Mouse (Mus musculus): ENCODE measurements around the gene Zdhhc18. TPM values are rescaled to one million over a fixed set of nuclear protein-coding genes. Genes with fewer than 3 reads are reported as not detected.

Gene Zdhhc18
- total and polyA plus RNA-seq, 2 experiments from 2014 or later = 9.3 to 21.2 TPM

GRCm38 (mm10) chr4:133624830-133625229, 25.1 kb downstream of the Zdhhc18 start:
- WGBS = 88% methylated on average over 7 of the region's 7 CpGs
- H3K4me3 ChIP-seq (ENCODE audit: low read depth, low read length) = no peak overlapping the region
- H3K36me3 ChIP-seq (ENCODE audit: insufficient read depth) = peaks cover 37% of the 10 kb centered on the region
- H3K27ac ChIP-seq (ENCODE audit: low read depth, low read length) = no peak overlapping the region
- H3K27me3 ChIP-seq (ENCODE audit: insufficient read depth, low read length) = no peaks in the 10 kb centered on the region
- H3K9ac ChIP-seq = no peak overlapping the region
- H3K4me1 ChIP-seq (ENCODE audit: insufficient read depth) = no peaks in the 10 kb centered on the region
- ATAC-seq (no peak), DNase-seq (no peak)
- TF ChIP-seq CTCF (IDR thresholded peaks at IDR 0.05; ENCODE audit: low read depth) = no peak
- H3K9me3 ChIP-seq (ENCODE audit: low read length) = no peaks in the 10 kb centered on the region
- H3K4me2 ChIP-seq (ENCODE audit: low read depth) = no peak overlapping the region

DNA sequence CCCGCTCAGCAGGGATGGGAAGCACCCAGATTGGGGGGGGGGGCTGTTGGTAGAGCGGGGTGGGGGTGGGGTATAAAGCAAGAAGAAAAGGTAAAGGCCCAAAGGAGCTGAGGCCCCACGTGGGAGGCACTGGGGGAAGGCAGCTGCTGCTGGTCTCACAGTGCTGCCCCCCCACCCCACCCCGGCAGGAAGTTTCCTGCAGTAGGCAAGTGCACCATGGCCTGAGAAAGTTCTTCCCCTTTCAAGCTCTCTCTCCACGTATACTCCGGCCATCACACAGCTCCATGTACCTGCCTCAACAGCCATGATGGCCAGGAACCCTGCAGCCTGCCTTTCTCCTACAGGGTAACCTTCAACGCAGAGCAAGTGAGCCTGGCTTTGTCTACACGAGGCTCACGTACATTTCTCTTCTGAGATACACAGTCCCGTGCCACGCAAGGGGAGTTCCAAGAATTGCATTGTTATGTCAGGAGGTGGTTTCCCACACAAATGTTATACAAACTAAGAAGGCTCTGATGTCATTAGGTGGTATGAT, 27.7 kb downstream of the Zdhhc18 start:
- H3K4me2 ChIP-seq (ENCODE audit: low read depth) = no peak overlapping the region
- DNase-seq (no peak), ATAC-seq (no peak)
- no peaks in the 10 kb centered on the region for H3K4me1 ChIP-seq (ENCODE audit: insufficient read depth)
- H3K4me3 ChIP-seq (ENCODE audit: low read depth, low read length) = no peak overlapping the region
- H3K36me3 ChIP-seq (ENCODE audit: insufficient read depth) = peaks cover 40% of the 10 kb centered on the region
- no peak overlapping the region for H3K9ac ChIP-seq
- TF ChIP-seq CTCF (IDR thresholded peaks at IDR 0.05; ENCODE audit: low read depth) = no peak
- no peaks in the 10 kb centered on the region for H3K27me3 ChIP-seq (ENCODE audit: insufficient read depth, low read length)
- H3K9me3 ChIP-seq (ENCODE audit: low read length) = no peaks in the 10 kb centered on the region
- 85% methylated on average over 10 of the region's 11 CpGs for WGBS
- H3K27ac ChIP-seq (ENCODE audit: low read depth, low read length) = no peak overlapping the region

DNA sequence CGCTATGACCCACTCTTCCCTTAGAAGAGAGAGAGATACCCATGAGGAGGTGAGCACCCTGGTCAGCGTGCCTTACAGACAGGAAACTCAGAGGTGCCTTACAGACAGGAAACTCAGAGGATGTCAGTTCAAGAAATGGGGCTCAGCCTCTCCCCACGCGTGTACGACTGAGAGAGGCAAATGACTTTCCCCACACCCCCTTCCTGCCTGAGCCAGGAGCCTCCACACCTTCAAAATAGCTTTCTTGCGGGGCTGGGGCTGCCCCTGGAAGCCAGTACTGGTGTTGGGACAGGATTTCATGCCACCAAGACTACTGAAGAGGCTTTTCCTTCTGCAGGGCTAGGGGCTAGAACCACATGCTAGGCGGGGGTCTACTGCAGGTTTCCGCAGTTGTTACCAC, 29.3 kb downstream of the Zdhhc18 start:
- Histone ChIP-seq H3K36me3 (ENCODE audit: insufficient read depth) (peaks cover 30% of the 10 kb centered on the region), H3K4me1 (ENCODE audit: insufficient read depth) (no peaks in the 10 kb centered on the region), H3K9ac (no peak overlapping the region), H3K9me3 (ENCODE audit: low read length) (no peaks in the 10 kb centered on the region), H3K4me3 (ENCODE audit: low read depth, low read length) (no peak overlapping the region), H3K4me2 (ENCODE audit: low read depth) (no peak overlapping the region), H3K27ac (ENCODE audit: low read depth, low read length) (no peak overlapping the region), H3K27me3 (ENCODE audit: insufficient read depth, low read length) (no peaks in the 10 kb centered on the region)
- WGBS = 90% methylated on average over 8 of the region's 8 CpGs
- TF ChIP-seq CTCF (IDR thresholded peaks at IDR 0.05; ENCODE audit: low read depth) = no peak
- ATAC-seq = no peak
- DNase-seq = no peak

DNA sequence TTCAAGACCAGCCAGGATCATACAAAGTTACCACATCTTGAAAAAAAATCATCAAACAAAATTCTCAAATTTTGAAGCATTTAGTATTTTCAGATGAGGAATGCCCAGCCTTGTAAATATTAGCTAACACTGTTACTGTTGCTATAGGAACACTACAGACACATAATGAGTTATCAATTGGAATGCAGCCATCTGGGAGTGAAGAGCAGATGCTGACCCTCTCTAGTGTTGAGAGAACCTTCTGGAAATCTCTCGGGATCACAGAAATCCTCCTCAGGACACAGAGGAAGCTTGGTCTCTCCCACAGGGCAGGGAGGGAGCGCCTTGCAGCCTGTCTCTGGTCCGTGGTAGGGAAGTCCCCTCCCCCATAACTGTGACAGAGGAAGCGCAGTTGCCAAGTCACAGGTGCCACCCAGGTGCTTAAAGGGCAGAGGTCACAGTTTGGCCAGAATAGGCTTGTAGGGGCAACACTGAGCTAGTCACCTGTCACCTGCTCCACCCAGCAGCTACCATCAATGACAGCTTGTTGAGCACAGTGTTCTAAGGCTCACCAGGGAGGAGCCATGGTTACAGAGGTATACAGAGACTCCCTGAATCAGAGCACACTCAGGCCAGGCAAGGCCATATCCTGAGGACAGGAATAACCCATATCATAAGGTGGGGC, 30.3 kb downstream of the Zdhhc18 start:
- WGBS = 72% methylated on average over 4 of the region's 4 CpGs
- peaks cover 24% of the 10 kb centered on the region for H3K36me3 ChIP-seq (ENCODE audit: insufficient read depth)

DNA sequence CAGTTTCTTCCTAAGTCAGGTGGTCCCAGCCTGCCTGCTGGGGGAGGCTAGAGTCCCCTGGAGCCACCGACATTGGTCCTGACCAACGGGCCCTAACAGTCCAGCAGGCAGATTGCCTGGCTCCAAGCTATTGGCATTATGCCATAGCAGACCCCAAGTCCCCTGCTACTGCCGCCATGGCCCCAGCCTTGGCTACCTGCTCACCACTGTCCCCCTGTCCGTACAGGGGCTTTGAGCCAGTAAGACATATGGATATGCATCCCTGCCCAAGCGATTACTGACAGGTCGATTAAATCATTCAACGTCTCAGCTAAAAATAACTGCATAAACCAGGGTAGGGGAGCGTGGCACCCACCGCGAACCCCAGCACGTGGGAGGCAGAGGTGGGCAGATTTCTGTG, 32.0 kb downstream of the Zdhhc18 start:
- Histone ChIP-seq H3K36me3 (ENCODE audit: insufficient read depth) (peaks cover 22% of the 10 kb centered on the region), H3K9me3 (ENCODE audit: low read length) (no peaks in the 10 kb centered on the region), H3K4me1 (ENCODE audit: insufficient read depth) (no peaks in the 10 kb centered on the region), H3K4me3 (ENCODE audit: low read depth, low read length) (no peak overlapping the region), H3K27ac (ENCODE audit: low read depth, low read length) (no peak overlapping the region), H3K9ac (no peak overlapping the region), H3K4me2 (ENCODE audit: low read depth) (no peak overlapping the region), H3K27me3 (ENCODE audit: insufficient read depth, low read length) (no peaks in the 10 kb centered on the region)
- no peak for DNase-seq
- TF ChIP-seq CTCF (IDR thresholded peaks at IDR 0.05; ENCODE audit: low read depth) = no peak
- 88% methylated on average over 11 of the region's 11 CpGs for WGBS
- no peak for ATAC-seq

More for the DNA sequence above, 30.3 kb downstream of the Zdhhc18 start:
- H3K4me2 ChIP-seq (ENCODE audit: low read depth) = no peak overlapping the region
- H3K4me3 ChIP-seq (ENCODE audit: low read depth, low read length) = no peak overlapping the region
- H3K27ac ChIP-seq (ENCODE audit: low read depth, low read length) = no peak overlapping the region
- H3K9ac ChIP-seq = no peak overlapping the region
- no peaks in the 10 kb centered on the region for H3K9me3 ChIP-seq (ENCODE audit: low read length)
- DNase-seq (no peak), ATAC-seq (no peak)
- no peaks in the 10 kb centered on the region for H3K27me3 ChIP-seq (ENCODE audit: insufficient read depth, low read length)
- no peaks in the 10 kb centered on the region for H3K4me1 ChIP-seq (ENCODE audit: insufficient read depth)
- no peak for TF ChIP-seq CTCF (IDR thresholded peaks at IDR 0.05; ENCODE audit: low read depth)

DNA sequence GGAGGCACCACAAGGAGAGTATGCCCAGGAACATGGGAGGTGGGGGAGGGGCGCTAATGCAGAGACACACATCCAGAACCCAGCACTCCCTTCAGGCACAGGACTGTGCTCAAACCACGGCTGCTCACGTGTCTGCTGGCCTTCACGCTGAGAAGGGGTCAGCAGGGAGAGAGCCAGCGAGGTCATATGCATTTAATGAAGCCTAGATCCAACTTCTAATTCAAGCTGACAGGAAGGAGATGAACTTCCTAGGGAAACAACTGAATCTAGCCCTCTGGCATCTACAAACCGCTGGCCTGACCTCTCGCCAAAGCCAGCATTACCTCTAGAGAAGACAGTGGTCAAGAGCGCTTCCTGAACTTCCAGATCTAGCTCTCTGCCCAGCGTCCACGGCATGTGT, 34.5 kb downstream of the Zdhhc18 start:
- ATAC-seq (no peak), DNase-seq (no peak)
- Histone ChIP-seq H3K4me2 (ENCODE audit: low read depth) (no peak overlapping the region), H3K4me3 (ENCODE audit: low read depth, low read length) (no peak overlapping the region), H3K9me3 (ENCODE audit: low read length) (no peaks in the 10 kb centered on the region), H3K27me3 (ENCODE audit: insufficient read depth, low read length) (no peaks in the 10 kb centered on the region), H3K4me1 (ENCODE audit: insufficient read depth) (no peaks in the 10 kb centered on the region), H3K9ac (no peak overlapping the region), H3K36me3 (ENCODE audit: insufficient read depth) (peaks cover 35% of the 10 kb centered on the region), H3K27ac (ENCODE audit: low read depth, low read length) (no peak overlapping the region)
- no peak for TF ChIP-seq CTCF (IDR thresholded peaks at IDR 0.05; ENCODE audit: low read depth)
- WGBS = 84% methylated on average over 10 of the region's 10 CpGs

DNA sequence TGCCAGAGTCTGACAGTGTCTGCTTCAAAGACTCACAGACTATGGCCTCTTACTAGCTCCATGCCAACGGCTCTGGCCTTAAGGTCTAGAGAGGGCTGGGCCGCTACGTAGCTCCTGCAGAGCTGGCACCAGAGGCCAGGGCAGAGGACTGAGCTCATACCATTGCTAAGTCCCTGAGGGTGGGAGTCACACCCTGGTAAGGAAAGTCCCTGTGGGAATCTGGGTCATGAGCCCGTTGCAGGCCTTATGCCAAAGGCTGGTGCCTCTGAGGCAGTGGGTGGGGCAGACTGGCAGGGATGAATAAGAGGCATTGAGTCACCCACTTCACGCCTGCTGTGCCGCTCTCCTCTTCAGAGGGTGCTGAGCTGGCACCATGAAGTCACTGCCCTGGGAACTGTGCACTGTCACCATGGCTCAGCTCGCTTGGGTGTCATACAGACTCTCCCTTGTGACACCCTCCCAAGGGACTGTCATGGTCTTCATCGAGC, 35.6 kb downstream of the Zdhhc18 start:
- Histone ChIP-seq H3K4me2 (ENCODE audit: low read depth) (no peak overlapping the region), H3K4me3 (ENCODE audit: low read depth, low read length) (no peak overlapping the region), H3K4me1 (ENCODE audit: insufficient read depth) (no peaks in the 10 kb centered on the region), H3K27me3 (ENCODE audit: insufficient read depth, low read length) (no peaks in the 10 kb centered on the region), H3K36me3 (ENCODE audit: insufficient read depth) (peaks cover 35% of the 10 kb centered on the region), H3K27ac (ENCODE audit: low read depth, low read length) (no peak overlapping the region), H3K9ac (no peak overlapping the region), H3K9me3 (ENCODE audit: low read length) (no peaks in the 10 kb centered on the region)
- peak; percentile 79 for ATAC-seq
- TF ChIP-seq CTCF (IDR thresholded peaks at IDR 0.05; ENCODE audit: low read depth) = no peak
- DNase-seq = no peak
- 76% methylated on average over 8 of the region's 8 CpGs for WGBS
